Mouse (Mus musculus): Measurements from ENCODE around the gene Klhl5.
"Not testable (repeated sequence)": the region's sequence is repeated elsewhere in the genome, so short reads cannot be mapped to it uniquely, and the experiment has no call there.

Klhl5 gene

GRCm38 (mm10) chr5:65097457-65097856 is 9.9 kb upstream of the Klhl5 start:
- DNase-seq: no peak

DNA sequence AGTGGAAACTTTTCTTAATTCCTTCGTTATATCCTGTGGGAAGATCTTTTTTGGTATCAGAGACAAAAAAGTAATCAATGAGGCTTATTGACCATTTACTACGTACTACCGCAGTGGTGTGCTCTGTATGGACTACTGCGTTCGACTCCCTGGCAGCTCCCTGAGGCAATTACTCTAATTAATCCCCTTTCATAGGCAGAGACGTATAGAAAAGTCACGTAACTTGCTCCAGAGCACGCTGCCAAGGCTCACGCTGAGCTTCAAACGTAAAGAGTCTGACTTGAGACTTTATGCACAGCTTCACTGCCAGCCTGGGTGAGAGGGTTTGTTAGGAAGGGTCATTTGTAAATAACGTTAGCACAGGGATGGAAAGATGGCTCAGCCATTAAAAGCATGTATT is 7.3 kb upstream of the Klhl5 start:
- no peak for DNase-seq

- no peak for DNase-seq
Measured at GRCm38 (mm10) chr5:65101209-65101608, 6.1 kb upstream of the Klhl5 start.

DNA sequence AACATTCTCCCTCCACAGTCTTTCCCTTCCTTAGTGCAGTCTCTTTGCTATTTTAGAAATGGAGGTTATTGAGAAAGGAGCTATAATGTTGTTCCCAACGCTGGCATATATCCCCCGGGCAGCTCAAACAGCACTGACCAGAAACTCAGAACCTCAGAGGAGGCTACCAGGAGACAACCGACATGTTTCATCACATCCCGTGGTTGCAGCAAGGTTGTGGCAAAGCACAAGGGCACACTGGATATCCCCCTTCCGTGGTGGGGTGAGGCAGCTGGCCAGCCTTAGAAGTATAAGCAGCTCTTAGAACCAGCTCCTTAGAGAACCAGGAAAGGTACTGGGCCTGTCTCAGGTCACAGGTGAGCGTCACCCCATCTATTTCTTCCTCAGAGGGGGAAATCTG is 5.7 kb upstream of the Klhl5 start:
- DNase-seq: no peak

- no peak for DNase-seq
Measured at GRCm38 (mm10) chr5:65102026-65102640, 5.2 kb upstream of the Klhl5 start.

- DNase-seq: no peak
Measured at GRCm38 (mm10) chr5:65102641-65103042, 4.7 kb upstream of the Klhl5 start.

- DNase-seq: no peak
Measured at GRCm38 (mm10) chr5:65107773-65108432, 564 bp downstream of the Klhl5 start.

- not testable (repeated sequence) for DNase-seq
Measured at GRCm38 (mm10) chr5:65112225-65112624, 4.9 kb downstream of the Klhl5 start.

GRCm38 (mm10) chr5:65113323-65113722 is 6.0 kb downstream of the Klhl5 start:
- no peak for DNase-seq

- no peak for DNase-seq
Measured at GRCm38 (mm10) chr5:65116789-65117188, 9.4 kb downstream of the Klhl5 start.

- no peak for DNase-seq
Measured at GRCm38 (mm10) chr5:65119495-65119894, 12.2 kb downstream of the Klhl5 start.

- DNase-seq: no peak
Measured at GRCm38 (mm10) chr5:65119918-65120317, 12.6 kb downstream of the Klhl5 start.

DNA sequence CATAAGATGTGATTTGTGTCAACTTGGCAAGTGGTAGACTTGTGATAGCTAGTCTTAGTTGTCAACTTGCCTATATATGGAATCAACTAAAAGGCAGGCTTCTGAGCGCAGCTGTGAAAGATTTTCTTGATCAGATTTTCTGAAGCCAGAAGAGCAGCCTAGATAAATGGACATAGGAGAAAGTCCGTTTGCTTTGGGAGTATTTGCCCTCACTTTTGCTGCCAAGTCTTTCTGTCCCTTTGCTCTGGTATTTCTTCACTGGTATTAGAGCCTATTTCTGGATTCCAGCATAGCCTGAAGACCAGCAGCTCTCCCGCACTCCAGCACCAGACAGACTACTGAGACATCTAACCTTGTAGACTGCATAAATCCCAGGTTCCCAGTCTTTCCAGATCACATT is 15.3 kb downstream of the Klhl5 start:
- no peak for DNase-seq

GRCm38 (mm10) chr5:65126137-65126536 is 18.8 kb downstream of the Klhl5 start:
- no peak for DNase-seq

GRCm38 (mm10) chr5:65128481-65128880 is 21.1 kb downstream of the Klhl5 start:
- DNase-seq: no peak

GRCm38 (mm10) chr5:65130528-65131210 is 23.3 kb downstream of the Klhl5 start:
- DNase-seq: peak; percentile 58 to 62

GRCm38 (mm10) chr5:65131211-65131879 is 24.0 kb downstream of the Klhl5 start:
- peak; percentile 68 to 77 for DNase-seq

GRCm38 (mm10) chr5:65136159-65136558 is 28.8 kb downstream of the Klhl5 start:
- DNase-seq: no peak

DNA sequence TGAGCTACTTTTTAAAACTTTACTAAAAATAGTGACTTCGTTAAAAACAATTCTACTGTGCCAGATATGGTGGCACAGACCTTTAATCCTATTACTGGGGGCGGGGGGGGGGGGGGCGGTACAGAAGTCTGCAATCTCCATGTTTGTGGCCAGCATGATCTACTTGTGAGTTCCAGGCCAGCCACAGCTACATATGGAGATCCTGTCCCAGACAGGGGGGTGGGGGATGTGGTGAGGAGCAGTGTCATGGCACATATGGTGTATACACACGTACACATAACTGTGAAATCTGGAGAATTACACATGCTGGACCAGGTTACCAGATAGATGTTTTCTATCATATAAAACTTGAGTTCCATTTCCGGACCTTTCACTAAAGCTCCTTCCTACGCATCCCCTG is 29.7 kb downstream of the Klhl5 start:
- DNase-seq: no peak

- DNase-seq: no peak
Measured at GRCm38 (mm10) chr5:65141242-65141641, 33.9 kb downstream of the Klhl5 start.

GRCm38 (mm10) chr5:65142247-65142646 is 34.9 kb downstream of the Klhl5 start:
- DNase-seq: no peak

GRCm38 (mm10) chr5:65145499-65146101 is 38.3 kb downstream of the Klhl5 start:
- DNase-seq: no peak

DNA sequence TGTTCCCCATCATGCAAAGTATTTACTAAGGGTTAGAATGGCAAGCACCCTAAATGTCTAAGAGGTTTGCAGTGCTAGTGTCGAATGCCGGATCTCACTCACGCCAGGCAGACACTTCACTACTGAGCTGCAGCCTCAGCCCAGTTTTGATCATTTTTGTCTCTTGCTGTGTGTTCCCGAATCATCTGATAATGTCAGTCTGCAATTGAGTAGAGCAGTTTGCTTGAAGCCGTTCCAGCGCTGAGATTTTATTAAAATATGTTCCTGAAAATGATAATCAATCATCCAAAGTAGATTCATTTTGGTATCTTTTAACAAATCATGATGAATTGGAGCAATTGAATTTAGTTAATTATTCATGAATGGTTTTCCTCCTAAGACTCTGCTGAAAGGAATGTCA is 39.4 kb downstream of the Klhl5 start:
- no peak for DNase-seq

Measured in cerebellum, postnatal 10 days (tissue).